Mouse (Mus musculus) hindbrain, embryonic 13.5 days (tissue): ENCODE data around the gene Mrpl53. TPM values are rescaled to one million over a fixed set of nuclear protein-coding genes. Genes with fewer than 3 reads are reported as not detected.

ENCODE experiments used
- microRNA counts: library from miRNA; unstranded; fragments of <30 nt; microRNA quantifications from one replicate; lab custom pipeline; 2016
- microRNA-seq: library from miRNA; unstranded; fragments of <30 nt; microRNA quantifications from one replicate; pipeline ENCODE4, GENCODE M21; 2016
- polyA plus RNA-seq: library from polyadenylated mRNA; unstranded; fragments of >200 nt; fragmentation: Nextera tagmentation; extraction: Ambion mirVana; gene quantifications from 2 replicates; pipeline ENCODE4 v1.2.1, GENCODE M21; 2015

The Mrpl53 gene
- polyA plus RNA-seq, 1 experiment from 2014 or later = 123 TPM

MicroRNA genes within 50 kb of the gene (microRNA counts, 519-probe panel; counts per million panel counts)
- 51.3 counts per million for microRNA mmu-miR-3470a+mmu-miR-3470b (lab: Ali Mortazavi, UCI)

Small RNA genes within 50 kb of the gene (microRNA-seq; reads per million reads assigned to microRNA genes)
- gene Mir3470a = not detected

Other genes starting within 250 kb of the Mrpl53 start
- 17.5 and 18.6 TPM in 2 replicates for gene Sema4f, start 169.3 kb upstream of the Mrpl53 start, polyA plus RNA-seq
- not detected in 2 replicates for gene M1ap, start 162.1 kb upstream of the Mrpl53 start, polyA plus RNA-seq
- gene Dok1, start 75.6 kb upstream of the Mrpl53 start, polyA plus RNA-seq = 2.8 and 3.6 TPM in 2 replicates
- 5.9 and 6.8 TPM in 2 replicates for gene Loxl3, start 74.9 kb upstream of the Mrpl53 start, polyA plus RNA-seq
- 168 and 178 TPM in 2 replicates for gene Aup1, start 54.5 kb upstream of the Mrpl53 start, polyA plus RNA-seq
- gene Htra2, start 53.8 kb upstream of the Mrpl53 start, polyA plus RNA-seq = 68.6 and 74.6 TPM in 2 replicates
- gene Dqx1, start 51.2 kb upstream of the Mrpl53 start, polyA plus RNA-seq = 0.81 and 0.91 TPM in 2 replicates
- gene Tlx2, start 38.7 kb upstream of the Mrpl53 start, polyA plus RNA-seq = 1.6 and 2.8 TPM in 2 replicates
- 45.6 and 47.1 TPM in 2 replicates for gene Pcgf1, start 31.2 kb upstream of the Mrpl53 start, polyA plus RNA-seq
- 0.41 TPM in 1 of 2 replicates, not detected in the other for gene Lbx2, start 22.7 kb upstream of the Mrpl53 start, polyA plus RNA-seq
- gene Ccdc142, start 7.4 kb upstream of the Mrpl53 start, polyA plus RNA-seq = 3.0 and 5.9 TPM in 2 replicates
- gene Gm42688, start 7.4 kb upstream of the Mrpl53 start, polyA plus RNA-seq = 4.0 and 4.4 TPM in 2 replicates
- gene Mogs, start 6.5 kb downstream of the Mrpl53 start, polyA plus RNA-seq = 21.5 and 25.7 TPM in 2 replicates
- gene Wbp1, start 12.5 kb downstream of the Mrpl53 start, polyA plus RNA-seq = 216 and 227 TPM in 2 replicates
- 13.4 and 14.1 TPM in 2 replicates for gene Ino80b, start 16.4 kb downstream of the Mrpl53 start, polyA plus RNA-seq
- gene Rtkn, start 26.4 kb downstream of the Mrpl53 start, polyA plus RNA-seq = 15.9 and 16.6 TPM in 2 replicates
- gene Wdr54, start 47.4 kb downstream of the Mrpl53 start, polyA plus RNA-seq = 15.2 and 15.5 TPM in 2 replicates
- 4.3 and 6.0 TPM in 2 replicates for gene 1700003E16Rik, start 47.4 kb downstream of the Mrpl53 start, polyA plus RNA-seq
- gene Dctn1, start 56.9 kb downstream of the Mrpl53 start, polyA plus RNA-seq = 142 and 147 TPM in 2 replicates
- gene Slc4a5, start 110.8 kb downstream of the Mrpl53 start, polyA plus RNA-seq = 2.3 and 5.4 TPM in 2 replicates
- gene Mthfd2, start 216.9 kb downstream of the Mrpl53 start, polyA plus RNA-seq = 23.8 and 26.3 TPM in 2 replicates
- gene Mob1a, start 217.0 kb downstream of the Mrpl53 start, polyA plus RNA-seq = 27.3 and 27.6 TPM in 2 replicates
- gene Bola3, start 240.1 kb downstream of the Mrpl53 start, polyA plus RNA-seq = 62.2 and 68.7 TPM in 2 replicates